Mouse (Mus musculus): ENCODE measurements around the gene Lin28a. TPM values are rescaled to one million over a fixed set of nuclear protein-coding genes. Genes with fewer than 3 reads are reported as not detected.
A peak's percentile ranks its signal among the peaks of the same experiment; 100 is the strongest.

Gene Lin28a
- total and polyA plus RNA-seq, 3 experiments, result 0.01 TPM; not detected in 2

- no peak overlapping the region for H3K27ac ChIP-seq (ENCODE audit: control insufficient read depth, low read depth, low read length)
- H3K9me3 ChIP-seq (replicated peaks; ENCODE audit: insufficient read depth, low read length), result no peaks in the 10 kb centered on the region
- no peak overlapping the region for H3K9ac ChIP-seq (ENCODE audit: control insufficient read depth, low read depth, low read length, poor library complexity, severe bottlenecking)
- H3K79me2 ChIP-seq (ENCODE audit: control insufficient read depth, insufficient read depth, low read length, poor library complexity), result peaks cover 11% of the 10 kb centered on the region
- H3K4me1 ChIP-seq (ENCODE audit: control insufficient read depth in 1 of 2, insufficient read depth in 2 of 2, low read length in 2 of 2), result peaks cover 0 to 8% of the 10 kb centered on the region in 2 experiments; a peak in 1 of 4 replicates
- peaks cover 5 to 14% of the 10 kb centered on the region in 2 experiments; a peak in 3 of 4 replicates for H3K36me3 ChIP-seq (ENCODE audit: control insufficient read depth in 1 of 2, insufficient read depth in 2 of 2, low read length in 2 of 2)
- TF ChIP-seq SMC3 (IDR thresholded peaks at IDR 0.05; ENCODE audit: low read depth, low read length), result no peak
- no peak for TF ChIP-seq NRF1 (IDR thresholded peaks at IDR 0.05; ENCODE audit: insufficient read depth, low read depth, low read length, poor library complexity, severe bottlenecking)
- no peak for TF ChIP-seq MAX (IDR thresholded peaks at IDR 0.05; ENCODE audit: low read length)
- TF ChIP-seq EP300 (IDR thresholded peaks at IDR 0.05; ENCODE audit: low read depth in 1 of 2, low read length in 2 of 2), result no peak
- no peak for TF ChIP-seq RAD21 (IDR thresholded peaks at IDR 0.05; ENCODE audit: low read depth, low read length)
- TF ChIP-seq TCF12 (IDR thresholded peaks at IDR 0.05; ENCODE audit: low read depth, low read length), result no peak
- no peak for TF ChIP-seq KAT2A (conservative IDR thresholded peaks at IDR 0.05; ENCODE audit: low read depth, low read length)
- no peak for TF ChIP-seq ZKSCAN1 (IDR thresholded peaks at IDR 0.05; ENCODE audit: low read depth, low read length)
- no peak for TF ChIP-seq GABPA (IDR thresholded peaks at IDR 0.05; ENCODE audit: low read depth, low read length)
- DNase-seq (ENCODE audit: low read depth, low spot score), result no peak
- no peak overlapping the region for H3K4me3 ChIP-seq (ENCODE audit: control insufficient read depth in 1 of 2, insufficient read depth in 1 of 2, low read depth in 2 of 2, low read length in 2 of 2)
- H3K27me3 ChIP-seq (ENCODE audit: control insufficient read depth in 1 of 2, insufficient read depth in 2 of 2, low read length in 2 of 2), result no peaks in the 10 kb centered on the region
Observed at GRCm38 (mm10) chr4:133970196-133970595, 48.4 kb downstream of the Lin28a start.

DNA sequence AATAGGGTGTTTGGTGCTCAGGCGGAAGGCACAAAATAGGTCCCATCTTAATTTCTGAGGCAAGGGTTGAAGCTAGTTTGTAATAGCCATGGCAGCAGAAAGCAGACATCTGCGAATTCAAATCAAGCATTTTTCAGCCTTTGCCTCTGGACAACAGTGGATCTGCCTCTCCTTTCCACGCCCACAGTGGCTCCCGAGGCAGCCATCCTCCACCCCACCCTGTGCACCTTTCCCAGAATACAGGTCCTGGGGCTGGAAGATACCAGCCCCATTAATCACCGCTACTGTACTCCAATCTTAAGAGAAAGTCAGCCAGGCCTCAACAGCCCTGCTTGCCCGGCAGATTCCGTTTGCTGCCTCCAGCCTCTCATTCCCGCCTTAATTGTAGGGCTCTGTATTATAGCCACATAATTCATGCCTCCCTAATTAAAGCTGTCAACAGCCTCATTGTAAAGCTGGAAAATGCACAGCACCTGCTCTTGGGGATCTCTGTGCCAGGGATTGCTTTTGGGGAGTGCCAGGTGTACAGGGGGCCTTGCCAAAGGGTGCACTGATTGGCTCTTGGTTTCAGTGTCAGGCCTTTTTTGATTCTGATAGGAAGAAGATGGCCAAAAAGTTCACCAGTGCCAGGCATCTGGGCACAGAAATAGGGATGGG is 49.4 kb downstream of the Lin28a start:
- peaks cover 5 to 14% of the 10 kb centered on the region in 2 experiments; a peak in 3 of 4 replicates for H3K36me3 ChIP-seq (ENCODE audit: control insufficient read depth in 1 of 2, insufficient read depth in 2 of 2, low read length in 2 of 2)
- no peak overlapping the region for H3K27ac ChIP-seq (ENCODE audit: control insufficient read depth, low read depth, low read length)
- peaks cover 11% of the 10 kb centered on the region for H3K79me2 ChIP-seq (ENCODE audit: control insufficient read depth, insufficient read depth, low read length, poor library complexity)
- TF ChIP-seq GATA1 (IDR thresholded peaks at IDR 0.05; ENCODE audit: low read depth, low read length) (no peak), RAD21 (IDR thresholded peaks at IDR 0.05; ENCODE audit: low read depth, low read length) (no peak), ZMIZ1 (IDR thresholded peaks at IDR 0.05; ENCODE audit: low read depth, low read length) (no peak)
- no peak for DNase-seq (ENCODE audit: low read depth, low spot score)
- H3K4me3 ChIP-seq (ENCODE audit: control insufficient read depth in 1 of 2, insufficient read depth in 1 of 2, low read depth in 2 of 2, low read length in 2 of 2), result no peak overlapping the region
- no peak overlapping the region for H3K9ac ChIP-seq (ENCODE audit: control insufficient read depth, low read depth, low read length, poor library complexity, severe bottlenecking)
- no peaks in the 10 kb centered on the region for H3K27me3 ChIP-seq (ENCODE audit: control insufficient read depth in 1 of 2, insufficient read depth in 2 of 2, low read length in 2 of 2)
- H3K4me1 ChIP-seq (ENCODE audit: control insufficient read depth in 1 of 2, insufficient read depth in 2 of 2, low read length in 2 of 2), result peaks cover 0 to 8% of the 10 kb centered on the region in 2 experiments; a peak in 1 of 4 replicates
- H3K9me3 ChIP-seq (replicated peaks; ENCODE audit: insufficient read depth, low read length), result no peaks in the 10 kb centered on the region

DNA sequence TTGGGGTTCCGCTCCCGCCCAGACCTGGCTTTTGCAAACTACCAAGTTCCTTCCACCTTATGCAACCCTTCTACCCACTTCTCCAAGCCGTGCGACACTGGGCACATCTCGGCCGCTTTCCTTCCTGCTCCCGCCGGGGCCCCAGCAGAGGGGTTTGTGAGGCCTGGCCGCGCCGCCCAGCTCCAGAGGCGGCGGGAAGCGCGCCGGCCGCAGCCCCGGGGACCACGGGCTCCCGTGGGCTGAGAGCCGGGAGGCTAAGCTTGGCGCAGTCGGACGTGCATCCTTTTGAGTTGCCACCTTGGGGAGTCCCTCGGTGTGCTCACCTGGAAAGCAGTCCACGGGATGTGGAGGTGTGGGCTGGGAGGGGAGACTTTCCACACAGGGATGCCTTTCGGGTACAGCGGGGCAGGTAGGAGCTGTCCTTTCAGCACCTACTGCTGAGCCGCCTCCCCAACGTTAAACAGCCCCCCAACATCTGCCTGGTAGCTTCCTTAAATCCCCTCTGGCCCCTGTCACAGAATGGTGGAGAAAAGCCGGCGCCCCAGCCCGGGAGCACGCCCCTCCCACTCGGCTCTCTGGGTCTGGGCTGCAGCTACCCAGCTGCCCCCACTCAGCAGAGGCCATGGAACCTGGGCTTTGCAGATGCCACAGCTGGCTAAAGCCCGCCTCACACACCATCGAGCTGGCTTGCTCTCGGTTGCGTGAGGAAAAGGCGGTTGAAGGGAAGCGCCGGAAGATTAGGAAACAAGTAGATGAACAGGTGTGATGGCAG is 50.3 kb downstream of the Lin28a start, which contains the start of gene Hmgn2:
Gene Hmgn2 (minus strand): TSS at position 501 of the 772 bp plus-strand sequence.
- peaks cover 11% of the 10 kb centered on the region for H3K79me2 ChIP-seq (ENCODE audit: control insufficient read depth, insufficient read depth, low read length, poor library complexity)
- H3K36me3 ChIP-seq (ENCODE audit: control insufficient read depth in 1 of 2, insufficient read depth in 2 of 2, low read length in 2 of 2), result peaks cover 5 to 14% of the 10 kb centered on the region in 2 experiments; a peak in 3 of 4 replicates
- H3K4me1 ChIP-seq (ENCODE audit: control insufficient read depth in 1 of 2, insufficient read depth in 2 of 2, low read length in 2 of 2), result peaks cover 0 to 8% of the 10 kb centered on the region in 2 experiments; a peak in 1 of 4 replicates
- no peaks in the 10 kb centered on the region for H3K27me3 ChIP-seq (ENCODE audit: control insufficient read depth in 1 of 2, insufficient read depth in 2 of 2, low read length in 2 of 2)
- peak; percentile 81 for DNase-seq (ENCODE audit: low read depth, low spot score)
- H3K27ac ChIP-seq (ENCODE audit: control insufficient read depth, low read depth, low read length), result peak within 1 kb of the TSS; percentile 93
- H3K9me3 ChIP-seq (replicated peaks; ENCODE audit: insufficient read depth, low read length), result no peaks in the 10 kb centered on the region
- peak within 1 kb of the TSS; percentile 99 for H3K9ac ChIP-seq (ENCODE audit: control insufficient read depth, low read depth, low read length, poor library complexity, severe bottlenecking)
- peak within 1 kb of the TSS; percentile 61 to 86 for H3K4me3 ChIP-seq (ENCODE audit: control insufficient read depth in 1 of 2, insufficient read depth in 1 of 2, low read depth in 2 of 2, low read length in 2 of 2)
- TF ChIP-seq SMC3 (IDR thresholded peaks at IDR 0.05; ENCODE audit: low read depth, low read length) (no peak), RAD21 (IDR thresholded peaks at IDR 0.05; ENCODE audit: low read depth, low read length) (no peak), BHLHE40 (IDR thresholded peaks at IDR 0.05; ENCODE audit: borderline replicate concordance, low read depth, low read length) (no peak), MAZ (IDR thresholded peaks at IDR 0.05; ENCODE audit: low read depth, low read length) (peak; percentile 4; the same call in 1 of the 2 replicates), CHD1 (IDR thresholded peaks at IDR 0.05; ENCODE audit: low read depth, low read length) (no peak), USF1 (IDR thresholded peaks at IDR 0.05; ENCODE audit: low read depth, low read length) (no peak), ZNF384 (IDR thresholded peaks at IDR 0.05; ENCODE audit: low read depth, low read length) (no peak), SIN3A (IDR thresholded peaks at IDR 0.05; ENCODE audit: low read length) (peak; percentile 83), E2F4 (IDR thresholded peaks at IDR 0.05; ENCODE audit: borderline replicate concordance, low read depth, low read length) (no peak), MYB (IDR thresholded peaks at IDR 0.05; ENCODE audit: low read depth, low read length) (no peak), MXI1 (IDR thresholded peaks at IDR 0.05; ENCODE audit: low read depth, low read length) (peak; percentile 77), USF2 (IDR thresholded peaks at IDR 0.05; ENCODE audit: borderline replicate concordance in 1 of 2, insufficient read depth in 1 of 2, low read depth in 1 of 2, low read length in 2 of 2) (no peak), GATA1 (IDR thresholded peaks at IDR 0.05; ENCODE audit: low read depth, low read length) (no peak), MAX (IDR thresholded peaks at IDR 0.05; ENCODE audit: low read length) (0 out of 2 replicates have a peak, but pooled peaks have one; percentile 41), TBP (IDR thresholded peaks at IDR 0.05; ENCODE audit: low read depth, low read length) (no peak), NRF1 (IDR thresholded peaks at IDR 0.05; ENCODE audit: insufficient read depth, low read depth, low read length, poor library complexity, severe bottlenecking) (no peak)

Data from MEL (cell line).